Comparison of ENCODE assay signal across 1 mouse cellular context in genomic region chr3:96683496-96683895, GRCm38 (mm10).
TF ChIP-seq lines count a peak whose summit lies in the region.

No protein-coding gene starts in this region.

TF ChIP-seq in CH12.LX, 34 proteins besides CTCF, POLR2A, EP300 and RAD21 (continued from another document):
- peak; percentile 90 for TF ChIP-seq TCF12 (IDR thresholded peaks at IDR 0.05; ENCODE audit: low read depth, low read length)
- TF ChIP-seq ZMIZ1 (IDR thresholded peaks at IDR 0.05; ENCODE audit: low read depth, low read length): 0 out of 2 replicates have a peak, but pooled peaks have one; percentile 38
